Mouse (Mus musculus): ENCODE results near the gene Clrn1. TPM values are rescaled to one million over a fixed set of nuclear protein-coding genes. Genes with fewer than 3 reads are reported as not detected.
"Not testable (repeated sequence)": the region's sequence is repeated elsewhere in the genome, so short reads cannot be mapped to it uniquely, and the experiment has no call there.

Clrn1 gene
- polyA plus RNA-seq, 1 experiment from 2014 or later: 0.10 TPM

- Histone ChIP-seq H3K9me3 (replicated peaks) (no peaks in the 10 kb centered on the region), H3K4me3 (no peak overlapping the region), H3K36me3 (no peaks in the 10 kb centered on the region), H3K27ac (no peak overlapping the region; the same call in 1 of the 2 replicates), H3K4me1 (peaks cover 4% of the 10 kb centered on the region), H3K27me3 (ENCODE audit: low read depth, poor library complexity, severe bottlenecking) (no peaks in the 10 kb centered on the region)
- no peak for DNase-seq (ENCODE audit: low spot score)
- 31% methylated on average over 8 of the region's 8 CpGs for WGBS
Measured at GRCm38 (mm10) chr3:58882878-58883510, 2.1 kb downstream of the Clrn1 start.

GRCm38 (mm10) chr3:58881016-58881415 lies 4.1 kb downstream of the Clrn1 start:
- 97% methylated on average over 1 of the region's 1 CpGs for WGBS
- Histone ChIP-seq H3K36me3 (no peaks in the 10 kb centered on the region), H3K4me3 (no peak overlapping the region), H3K4me1 (peaks cover 4% of the 10 kb centered on the region), H3K9me3 (replicated peaks) (no peaks in the 10 kb centered on the region), H3K27me3 (ENCODE audit: low read depth, poor library complexity, severe bottlenecking) (no peaks in the 10 kb centered on the region), H3K27ac (no peak overlapping the region)
- no peak for DNase-seq (ENCODE audit: low spot score)

DNA sequence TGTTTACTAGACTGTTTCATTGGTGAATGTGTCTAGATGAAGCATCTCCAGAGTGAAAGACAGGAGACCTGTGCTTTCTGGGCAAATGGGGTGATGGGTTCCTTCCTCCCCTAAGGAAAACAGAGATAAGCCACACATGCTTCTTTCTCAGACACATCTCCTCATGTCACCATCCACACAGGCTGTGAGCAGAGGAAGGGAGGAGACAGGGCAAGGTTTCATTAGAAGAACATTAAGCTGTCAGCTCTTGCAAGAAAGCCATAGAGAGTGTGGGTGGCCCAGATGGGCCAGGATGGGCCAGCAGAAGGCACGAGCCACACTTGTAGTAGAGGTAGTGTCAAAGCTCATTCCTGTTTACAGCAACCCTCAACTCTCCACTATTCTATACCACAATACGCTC lies 5.0 kb downstream of the Clrn1 start:
- Histone ChIP-seq H3K4me3 (no peak overlapping the region), H3K27me3 (ENCODE audit: low read depth, poor library complexity, severe bottlenecking) (no peaks in the 10 kb centered on the region), H3K36me3 (no peaks in the 10 kb centered on the region), H3K4me1 (peaks cover 4% of the 10 kb centered on the region), H3K27ac (no peak overlapping the region), H3K9me3 (replicated peaks) (no peaks in the 10 kb centered on the region)
- WGBS: 88% methylated on average over 2 of the region's 2 CpGs
- no peak for DNase-seq (ENCODE audit: low spot score)

GRCm38 (mm10) chr3:58871882-58872281 lies 13.3 kb downstream of the Clrn1 start:
- not testable (repeated sequence) for H3K36me3 ChIP-seq; H3K27ac ChIP-seq; H3K27me3 ChIP-seq (ENCODE audit: low read depth, poor library complexity, severe bottlenecking); H3K4me3 ChIP-seq; H3K4me1 ChIP-seq; H3K9me3 ChIP-seq (replicated peaks); DNase-seq (ENCODE audit: low spot score)
- WGBS: 85% methylated on average over 2 of the region's 2 CpGs

GRCm38 (mm10) chr3:58865690-58866089 lies 19.4 kb downstream of the Clrn1 start:
- 77% methylated on average over 7 of the region's 7 CpGs for WGBS
- H3K36me3 ChIP-seq: no peaks in the 10 kb centered on the region
- H3K27me3 ChIP-seq (ENCODE audit: low read depth, poor library complexity, severe bottlenecking): no peaks in the 10 kb centered on the region
- H3K9me3 ChIP-seq (replicated peaks): no peaks in the 10 kb centered on the region
- no peak overlapping the region for H3K27ac ChIP-seq
- DNase-seq (ENCODE audit: low spot score): no peak
- H3K4me3 ChIP-seq: no peak overlapping the region
- no peaks in the 10 kb centered on the region for H3K4me1 ChIP-seq

GRCm38 (mm10) chr3:58862976-58863375 lies 22.2 kb downstream of the Clrn1 start:
- Histone ChIP-seq H3K36me3 (no peaks in the 10 kb centered on the region), H3K4me1 (no peaks in the 10 kb centered on the region), H3K9me3 (replicated peaks) (no peaks in the 10 kb centered on the region), H3K4me3 (no peak overlapping the region), H3K27ac (no peak overlapping the region), H3K27me3 (ENCODE audit: low read depth, poor library complexity, severe bottlenecking) (no peaks in the 10 kb centered on the region)
- 87% methylated on average over 2 of the region's 2 CpGs for WGBS
- DNase-seq (ENCODE audit: low spot score): no peak

GRCm38 (mm10) chr3:58843415-58843814 lies 41.7 kb downstream of the Clrn1 start:
- no peak overlapping the region for H3K4me3 ChIP-seq
- H3K9me3 ChIP-seq (replicated peaks): no peaks in the 10 kb centered on the region
- no peaks in the 10 kb centered on the region for H3K36me3 ChIP-seq
- no peaks in the 10 kb centered on the region for H3K4me1 ChIP-seq
- 74% methylated on average over 1 of the region's 1 CpGs for WGBS
- H3K27ac ChIP-seq: no peak overlapping the region
- no peak for DNase-seq (ENCODE audit: low spot score)
- no peaks in the 10 kb centered on the region for H3K27me3 ChIP-seq (ENCODE audit: low read depth, poor library complexity, severe bottlenecking)

DNA sequence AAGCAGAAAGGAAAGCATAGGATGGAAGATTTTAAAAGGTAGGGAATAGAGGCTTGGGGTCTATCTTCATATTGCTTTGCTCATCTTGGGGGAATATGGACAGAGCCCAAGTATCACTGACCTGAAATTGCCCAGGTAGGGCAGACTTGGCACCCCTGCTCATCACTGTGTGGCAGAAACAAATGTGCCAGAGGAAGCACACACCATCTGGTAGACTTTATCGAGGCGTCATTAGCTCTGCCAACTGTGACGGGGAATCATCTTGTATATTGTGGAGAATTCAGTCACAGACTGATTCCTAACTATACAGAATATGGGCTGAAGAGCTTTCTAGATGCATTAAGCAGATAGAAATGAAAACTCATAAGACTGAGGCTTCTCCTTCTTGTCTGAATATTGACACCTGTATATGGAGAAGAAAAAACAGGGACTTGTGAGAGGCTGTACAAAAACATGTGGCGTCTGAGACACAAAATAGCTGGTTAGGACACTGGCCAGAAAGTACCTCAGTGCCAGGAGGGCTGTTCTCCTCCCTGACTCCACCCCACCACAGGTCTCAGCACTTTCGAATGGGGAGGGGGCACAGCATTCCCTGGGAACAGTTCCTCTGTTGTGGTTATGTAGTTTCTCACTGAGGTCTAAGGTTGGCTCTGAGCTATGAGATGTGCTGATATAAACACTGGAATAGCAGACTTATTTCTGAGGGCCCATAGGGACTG lies 51.5 kb downstream of the Clrn1 start:
- Histone ChIP-seq H3K9me3 (replicated peaks) (no peaks in the 10 kb centered on the region), H3K4me1 (no peaks in the 10 kb centered on the region), H3K27me3 (ENCODE audit: low read depth, poor library complexity, severe bottlenecking) (no peaks in the 10 kb centered on the region), H3K4me3 (no peak overlapping the region), H3K36me3 (no peaks in the 10 kb centered on the region), H3K27ac (no peak overlapping the region)
- no peak for DNase-seq (ENCODE audit: low spot score)
- WGBS: 88% methylated on average over 5 of the region's 5 CpGs

DNA sequence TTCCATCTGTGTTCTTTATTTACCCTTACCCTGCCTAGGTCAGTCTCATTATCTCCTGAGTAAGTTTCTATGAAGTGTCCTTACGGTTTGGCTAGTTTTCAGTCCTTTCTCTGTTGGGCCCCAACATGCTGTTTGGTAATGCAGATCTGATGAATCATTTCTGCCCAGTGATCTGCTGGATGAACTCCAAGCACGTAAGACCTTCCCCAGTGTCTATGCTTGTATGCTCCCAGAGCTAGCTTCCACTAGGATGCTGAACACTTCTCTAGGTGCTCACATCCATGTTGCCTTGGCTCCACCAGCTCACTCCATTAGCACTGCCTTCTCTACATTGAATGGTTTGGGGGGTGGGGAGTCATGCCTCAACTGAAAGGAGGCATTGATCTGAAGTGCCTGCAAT lies 52.3 kb downstream of the Clrn1 start:
- no peaks in the 10 kb centered on the region for H3K36me3 ChIP-seq
- WGBS: 93% methylated on average over 2 of the region's 2 CpGs
- DNase-seq (ENCODE audit: low spot score): no peak
- H3K9me3 ChIP-seq (replicated peaks): no peaks in the 10 kb centered on the region
- no peak overlapping the region for H3K4me3 ChIP-seq
- no peaks in the 10 kb centered on the region for H3K27me3 ChIP-seq (ENCODE audit: low read depth, poor library complexity, severe bottlenecking)
- H3K4me1 ChIP-seq: no peaks in the 10 kb centered on the region
- no peak overlapping the region for H3K27ac ChIP-seq

DNA sequence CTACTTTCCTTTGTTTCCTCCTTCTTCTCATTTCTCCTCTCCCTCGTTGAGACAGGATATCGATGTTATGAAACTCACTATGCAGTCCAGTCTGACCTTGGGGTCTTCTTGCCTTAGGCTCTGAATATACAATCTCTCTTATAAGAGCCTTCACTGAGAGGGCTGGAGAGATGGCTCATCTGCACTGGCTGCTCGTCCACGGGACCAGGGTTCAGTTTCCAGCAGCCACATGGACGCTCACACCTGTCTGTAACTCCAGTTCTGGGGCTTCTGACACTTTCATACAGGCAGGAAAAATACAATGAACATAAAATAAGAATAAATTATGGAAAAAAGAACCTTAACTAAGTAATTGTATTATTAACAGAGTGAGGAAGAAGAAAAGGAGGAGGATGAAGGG lies 53.6 kb downstream of the Clrn1 start:
- WGBS: 92% methylated on average over 5 of the region's 5 CpGs
- Histone ChIP-seq H3K4me3 (no peak overlapping the region), H3K4me1 (no peaks in the 10 kb centered on the region), H3K9me3 (replicated peaks) (no peaks in the 10 kb centered on the region), H3K27ac (no peak overlapping the region), H3K36me3 (no peaks in the 10 kb centered on the region), H3K27me3 (ENCODE audit: low read depth, poor library complexity, severe bottlenecking) (no peaks in the 10 kb centered on the region)
- DNase-seq (ENCODE audit: low spot score): no peak

DNA sequence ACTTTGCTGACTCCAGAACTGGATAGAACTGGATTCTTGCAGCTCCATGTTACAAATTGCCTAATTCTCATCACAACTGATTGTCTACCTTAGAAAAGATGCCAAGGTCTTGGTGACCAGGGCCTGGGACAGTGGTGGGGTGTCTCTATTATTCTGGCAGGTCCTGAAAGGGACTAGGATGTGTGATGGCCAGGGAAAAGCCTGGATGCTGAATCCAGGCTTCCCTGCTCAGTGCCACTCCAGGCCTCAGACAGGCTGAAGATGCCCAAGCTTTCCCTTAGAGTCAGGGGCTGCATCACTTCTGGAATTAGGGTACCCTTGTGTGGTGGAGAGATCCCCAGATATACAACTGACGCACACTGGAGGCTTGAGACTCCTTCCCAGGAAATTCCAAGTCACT lies 55.2 kb downstream of the Clrn1 start:
- Histone ChIP-seq H3K27me3 (ENCODE audit: low read depth, poor library complexity, severe bottlenecking) (no peaks in the 10 kb centered on the region), H3K36me3 (no peaks in the 10 kb centered on the region), H3K4me1 (no peaks in the 10 kb centered on the region), H3K9me3 (replicated peaks) (no peaks in the 10 kb centered on the region), H3K4me3 (no peak overlapping the region), H3K27ac (no peak overlapping the region)
- 91% methylated on average over 1 of the region's 1 CpGs for WGBS
- no peak for DNase-seq (ENCODE audit: low spot score)

GRCm38 (mm10) chr3:58828366-58829153 lies 56.6 kb downstream of the Clrn1 start:
- no peaks in the 10 kb centered on the region for H3K27me3 ChIP-seq (ENCODE audit: low read depth, poor library complexity, severe bottlenecking)

DNA sequence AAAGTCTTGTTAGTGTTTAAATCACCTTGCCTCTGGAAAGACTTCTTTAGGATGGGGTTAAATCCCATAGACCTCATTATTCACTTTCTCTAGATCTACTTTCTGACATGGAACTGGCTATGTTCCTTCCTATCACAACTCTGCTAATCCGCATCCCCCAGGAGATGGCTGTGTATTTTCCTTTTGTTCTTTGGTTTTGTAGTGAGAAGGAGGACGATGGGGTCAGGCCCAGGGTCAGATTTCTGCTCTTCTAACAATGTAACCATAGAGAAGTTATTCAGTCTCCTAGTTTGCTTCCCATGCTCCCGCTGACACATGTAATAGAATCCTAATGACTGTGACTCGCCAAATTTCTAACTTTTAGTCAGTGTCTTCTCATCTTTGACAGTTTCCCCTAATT lies 58.9 kb downstream of the Clrn1 start:
- WGBS: 62% methylated on average over 4 of the region's 4 CpGs
- Histone ChIP-seq H3K4me3 (no peak overlapping the region), H3K4me1 (no peaks in the 10 kb centered on the region), H3K27ac (no peak overlapping the region), H3K27me3 (ENCODE audit: low read depth, poor library complexity, severe bottlenecking) (no peaks in the 10 kb centered on the region), H3K36me3 (no peaks in the 10 kb centered on the region), H3K9me3 (replicated peaks) (no peaks in the 10 kb centered on the region)
- DNase-seq (ENCODE audit: low spot score): no peak

More at GRCm38 (mm10) chr3:58828366-58829153, 56.6 kb downstream of the Clrn1 start:
- WGBS: 88% methylated on average over 14 of the region's 14 CpGs
- no peaks in the 10 kb centered on the region for H3K4me1 ChIP-seq
- no peak overlapping the region for H3K4me3 ChIP-seq
- no peak overlapping the region for H3K27ac ChIP-seq
- no peak for DNase-seq (ENCODE audit: low spot score)
- H3K36me3 ChIP-seq: no peaks in the 10 kb centered on the region
- no peaks in the 10 kb centered on the region for H3K9me3 ChIP-seq (replicated peaks)

Data from limb, embryonic 10.5 days (tissue).